Mouse (Mus musculus): ENCODE results near the gene Slco2b1.
"Not testable (repeated sequence)": the region's sequence is repeated elsewhere in the genome, so short reads cannot be mapped to it uniquely, and the experiment has no call there.

Gene Slco2b1

DNA sequence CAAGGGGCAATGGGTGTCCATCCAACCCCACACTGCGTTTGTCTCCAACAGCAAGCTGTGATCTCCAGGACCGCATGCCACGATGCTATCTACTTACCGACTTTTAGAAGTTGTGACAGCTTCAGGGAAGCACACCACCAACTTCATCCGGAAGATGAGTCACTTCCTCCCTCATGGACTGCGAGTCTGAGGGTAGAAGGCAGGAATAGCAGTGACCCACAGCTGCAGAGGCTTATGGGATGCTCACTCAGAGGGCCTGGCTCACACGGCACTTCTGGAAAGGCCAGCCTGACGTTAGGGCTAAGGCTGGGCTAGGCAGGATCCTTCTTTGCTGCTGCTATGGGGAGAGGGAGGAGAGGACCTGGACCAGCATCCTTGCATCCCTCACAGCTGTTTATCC, at the start of gene Slco2b1:
Gene Slco2b1, minus strand, starts transcription at position 175 of the 400 bp plus-strand sequence.
- no peak for DNase-seq (ENCODE audit: low spot score in 2 of 2)

DNA sequence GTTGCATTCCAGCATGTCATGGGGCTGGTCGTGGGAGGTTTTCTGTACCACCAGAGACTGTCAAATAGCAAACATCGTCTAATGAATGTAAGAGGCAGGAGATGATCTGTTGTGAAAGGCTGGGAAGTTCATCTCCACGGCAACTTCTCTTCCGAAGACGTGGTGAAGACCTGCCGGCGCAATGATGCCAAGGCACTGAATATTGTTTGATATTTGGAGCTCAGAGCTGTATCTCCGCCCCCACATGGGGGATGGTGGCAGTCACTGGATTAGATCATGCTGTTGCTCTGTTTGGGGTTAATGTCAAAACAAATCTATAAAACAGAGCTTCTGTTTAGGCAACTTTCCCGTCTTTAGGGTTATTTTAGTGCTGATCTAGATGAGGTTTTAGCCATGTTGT, 28.1 kb upstream of the Slco2b1 start:
- DNase-seq (ENCODE audit: low spot score in 2 of 2), result no peak

DNA sequence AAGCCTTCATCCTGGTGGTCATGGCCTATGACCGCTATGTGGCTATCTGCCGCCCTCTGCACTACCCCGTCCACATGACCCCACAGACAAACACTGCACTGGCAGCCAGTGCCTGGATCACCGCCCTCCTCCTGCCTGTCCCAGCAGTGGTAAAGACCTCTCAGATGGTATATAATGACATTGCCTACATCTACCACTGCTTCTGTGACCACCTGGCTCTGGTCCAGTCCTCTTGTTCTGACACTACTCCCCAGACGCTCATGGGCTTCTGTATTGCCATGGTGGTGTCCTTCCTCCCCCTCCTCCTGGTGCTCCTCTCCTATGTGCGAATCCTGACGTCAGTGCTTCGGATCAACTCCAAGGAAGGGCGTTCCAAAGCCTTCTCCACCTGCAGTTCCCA, 24.4 kb upstream of the Slco2b1 start:
- not testable (repeated sequence) for DNase-seq (ENCODE audit: low spot score in 2 of 2)

DNA sequence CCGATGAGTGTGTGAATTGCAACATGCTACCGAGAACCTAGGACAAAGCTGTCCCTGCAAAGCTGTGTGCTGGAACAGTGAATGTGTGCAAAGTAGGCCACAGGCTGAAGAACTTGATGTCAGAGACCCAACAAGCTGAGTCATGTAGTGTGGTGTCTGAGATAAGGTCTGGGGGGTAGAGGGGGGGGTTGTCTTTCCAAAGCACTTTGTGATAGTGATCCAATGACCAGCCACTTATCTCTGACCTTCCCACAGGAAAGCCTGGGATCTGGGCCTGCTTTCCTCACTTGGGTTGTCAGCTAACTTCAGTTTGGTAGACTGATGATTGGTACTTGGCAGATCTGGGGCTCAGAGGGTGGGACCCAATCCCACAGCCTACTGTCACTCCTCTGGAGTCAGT, 23.5 kb upstream of the Slco2b1 start:
- DNase-seq (ENCODE audit: low spot score in 2 of 2), result peak in 1 of 2 experiments; percentile 45

DNA sequence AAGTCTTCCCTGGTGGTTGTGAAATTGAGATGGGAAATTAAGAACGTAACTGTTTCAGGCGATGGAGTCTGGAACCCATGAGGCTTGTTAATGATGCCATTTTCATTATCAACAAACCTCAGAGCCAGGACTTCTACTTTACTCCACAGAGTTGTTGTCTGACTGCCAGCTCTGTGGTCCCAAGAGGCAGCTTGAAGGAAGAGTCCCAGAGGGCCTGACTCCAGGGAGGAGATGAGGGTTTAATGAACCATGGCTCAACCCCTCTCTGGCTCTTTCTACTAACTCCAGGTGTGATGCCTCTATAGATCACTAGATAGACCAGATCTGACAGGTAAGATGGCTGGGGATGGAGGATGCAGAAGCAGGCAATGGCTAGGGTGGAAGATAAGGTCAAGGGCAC, 18.8 kb upstream of the Slco2b1 start, which contains the start of gene Olfr520:
Gene Olfr520, plus strand, starts transcription at position 301 of the 400 bp plus-strand sequence.
- peak in 1 of 2 experiments; percentile 12 for DNase-seq (ENCODE audit: low spot score in 2 of 2)

DNA sequence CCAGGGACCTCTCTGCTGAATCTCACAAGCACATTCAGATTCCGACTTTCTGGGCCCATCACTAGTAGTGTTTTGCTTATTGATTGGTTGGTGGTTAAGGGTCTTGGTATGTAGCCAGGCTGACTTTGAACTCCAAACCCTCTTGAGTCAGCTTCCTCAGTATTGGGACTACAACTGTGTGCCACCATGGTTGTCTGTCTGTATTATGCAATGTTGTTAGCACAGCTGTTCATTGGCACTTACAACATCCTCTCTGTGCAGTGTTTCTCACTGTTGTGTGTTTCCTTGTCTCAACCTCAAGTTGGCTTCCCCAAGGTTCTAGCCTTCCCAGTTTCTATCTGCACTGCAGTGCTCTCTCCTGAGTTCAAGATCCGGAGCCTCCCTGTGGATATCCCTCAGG, 5.4 kb upstream of the Slco2b1 start:
- no peak for DNase-seq (ENCODE audit: low spot score in 2 of 2)

DNA sequence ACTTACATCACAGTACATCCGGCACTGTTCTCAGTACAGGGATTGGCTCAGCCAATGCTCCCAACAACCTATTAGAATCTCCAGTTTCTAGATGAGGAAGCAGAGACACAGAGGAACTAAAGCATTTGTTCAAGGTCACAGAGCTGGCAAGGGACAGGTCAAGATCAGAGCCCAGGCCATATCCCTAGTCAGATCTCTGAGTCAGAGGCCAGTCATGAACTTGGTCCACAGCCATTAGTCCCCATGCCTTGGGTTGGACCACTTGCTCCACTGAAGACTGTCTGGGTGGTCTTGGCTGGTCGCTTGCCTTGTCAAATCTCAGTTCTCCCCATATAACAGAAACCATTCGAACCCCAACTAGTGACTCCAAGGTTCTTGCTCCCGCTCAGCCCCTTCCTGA, 1.3 kb upstream of the Slco2b1 start:
- DNase-seq (ENCODE audit: low spot score in 2 of 2), result no peak

DNA sequence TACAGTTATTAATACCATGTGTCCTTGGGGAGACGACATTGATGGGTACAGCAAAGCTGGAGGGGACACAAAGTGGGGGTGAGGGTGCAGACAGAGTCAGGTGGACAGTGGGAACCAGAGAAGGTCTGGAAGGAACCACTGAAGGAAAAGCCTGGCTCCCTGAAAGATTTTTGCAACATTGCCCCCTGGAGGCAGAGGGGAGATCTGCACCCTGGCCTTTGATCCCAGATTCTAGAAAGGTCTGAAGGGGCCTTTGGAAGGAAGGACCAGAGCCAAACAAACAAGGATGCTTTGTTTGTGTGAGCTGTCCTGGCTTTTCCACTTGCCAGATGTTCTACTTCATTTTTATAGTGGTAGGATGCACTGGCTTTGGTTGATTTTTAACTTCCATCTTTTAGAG, 664 bp downstream of the Slco2b1 start:
- DNase-seq (ENCODE audit: low spot score in 2 of 2), result peak; percentile 33 to 70

DNA sequence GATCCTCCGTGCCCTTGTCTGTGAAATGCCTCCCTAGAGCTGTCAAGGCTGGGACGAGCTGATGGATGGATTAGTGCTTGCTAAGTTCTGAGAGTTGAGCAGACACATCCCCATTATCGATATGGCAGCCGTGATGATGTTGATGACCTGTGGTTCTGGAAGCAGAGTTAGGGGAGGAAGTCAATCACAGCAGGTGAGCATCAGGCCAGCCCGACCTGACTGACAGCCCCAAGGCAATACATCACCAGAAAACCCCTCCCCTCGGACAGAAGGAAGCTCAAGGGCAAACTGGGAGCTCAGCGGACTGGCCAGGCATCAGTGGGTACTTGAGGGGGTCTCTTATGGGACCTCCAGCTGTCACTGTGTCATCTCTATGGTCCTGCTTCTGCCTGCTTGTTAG, 1.1 kb downstream of the Slco2b1 start:
- no peak for DNase-seq (ENCODE audit: low spot score in 2 of 2)

DNA sequence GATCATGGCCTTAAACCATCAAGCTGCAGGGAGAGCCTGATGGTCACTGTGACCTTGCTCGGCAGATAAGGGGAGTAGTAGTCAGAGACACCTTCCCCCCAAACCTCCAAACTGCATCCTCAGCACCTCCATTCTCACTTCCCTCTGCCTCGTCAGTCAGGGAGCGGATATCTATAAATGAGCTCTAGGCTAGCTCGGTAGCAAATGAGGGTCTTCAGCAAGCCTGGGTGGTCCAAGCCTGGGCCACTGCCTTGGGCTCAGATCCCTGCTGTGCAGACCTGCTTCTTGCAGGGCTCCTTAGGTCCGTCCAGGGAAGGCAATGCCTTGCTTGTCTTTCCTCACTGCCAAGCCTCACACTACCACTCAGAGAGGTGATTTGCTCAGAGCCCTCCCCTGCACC, 2.4 kb downstream of the Slco2b1 start:
- DNase-seq (ENCODE audit: low spot score in 2 of 2), result no peak

DNA sequence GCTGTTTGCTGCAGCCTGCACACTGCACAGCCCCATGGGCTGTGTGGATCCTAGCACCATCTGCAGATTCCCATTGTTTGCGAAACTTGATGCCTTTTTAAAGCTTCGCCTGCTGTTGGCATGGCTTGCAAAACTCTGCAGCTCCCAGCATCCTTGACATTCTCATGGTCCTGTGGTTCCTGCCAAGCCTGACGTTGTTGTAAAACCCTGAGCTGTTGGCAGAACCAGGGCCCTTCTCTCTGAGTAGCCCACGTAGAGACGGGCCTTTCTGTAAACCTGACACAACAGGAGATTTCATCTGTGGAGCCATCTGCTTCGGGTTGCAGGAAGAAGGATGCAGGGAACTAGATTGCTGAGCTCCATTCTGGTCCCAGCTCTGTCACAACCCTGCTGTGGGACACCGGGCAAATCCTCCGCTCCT, 2.8 kb downstream of the Slco2b1 start:
- no peak for DNase-seq (ENCODE audit: low spot score in 2 of 2)

DNA sequence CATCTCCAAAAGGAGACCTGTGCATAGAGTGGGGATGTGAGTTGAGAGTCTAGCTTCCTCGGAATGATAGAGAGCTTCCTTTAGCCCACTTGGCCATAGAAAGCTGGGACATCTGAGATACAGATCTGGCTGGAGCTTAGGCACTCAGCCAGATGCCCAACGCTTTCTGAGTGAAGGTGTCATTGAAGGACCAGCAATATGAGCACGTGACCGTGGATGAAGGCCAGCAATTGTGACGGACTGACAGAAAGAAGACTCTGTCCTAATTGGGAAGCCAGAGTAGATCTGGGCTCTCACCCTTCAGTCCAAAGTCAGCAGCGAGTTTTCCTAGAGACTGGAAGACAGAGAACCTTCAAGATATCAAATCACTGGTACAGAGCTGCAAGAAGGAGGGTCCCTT, 3.5 kb downstream of the Slco2b1 start:
- DNase-seq (ENCODE audit: low spot score in 2 of 2), result no peak

DNA sequence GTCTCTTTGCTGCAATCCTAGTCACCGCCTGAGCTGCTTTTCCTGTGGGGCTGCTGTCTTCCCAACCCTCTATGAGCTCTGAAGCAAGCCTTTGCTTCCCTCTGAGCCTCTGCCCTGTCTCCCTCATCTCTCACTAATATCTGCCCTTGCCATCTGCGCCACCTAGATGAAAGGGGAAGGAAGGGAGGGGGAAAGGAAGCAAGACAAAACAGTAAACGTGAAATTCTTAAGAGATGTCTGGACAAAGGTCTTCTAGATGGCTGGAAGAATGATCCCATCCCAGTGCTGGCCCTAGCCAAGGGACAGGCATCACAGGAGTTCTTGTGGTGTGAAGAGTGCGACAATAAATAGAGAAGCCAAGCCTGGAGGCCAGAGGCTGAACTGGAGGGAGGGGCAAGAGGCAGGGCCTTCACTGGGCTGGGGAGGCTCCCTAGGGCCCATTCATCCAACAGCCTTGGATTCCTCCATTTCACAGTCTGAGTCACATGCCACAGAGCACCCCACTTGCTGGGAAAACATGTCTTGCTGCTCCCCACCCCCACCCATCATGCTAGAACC, 4.0 kb downstream of the Slco2b1 start:
- no peak for DNase-seq (ENCODE audit: low spot score in 2 of 2)

DNA sequence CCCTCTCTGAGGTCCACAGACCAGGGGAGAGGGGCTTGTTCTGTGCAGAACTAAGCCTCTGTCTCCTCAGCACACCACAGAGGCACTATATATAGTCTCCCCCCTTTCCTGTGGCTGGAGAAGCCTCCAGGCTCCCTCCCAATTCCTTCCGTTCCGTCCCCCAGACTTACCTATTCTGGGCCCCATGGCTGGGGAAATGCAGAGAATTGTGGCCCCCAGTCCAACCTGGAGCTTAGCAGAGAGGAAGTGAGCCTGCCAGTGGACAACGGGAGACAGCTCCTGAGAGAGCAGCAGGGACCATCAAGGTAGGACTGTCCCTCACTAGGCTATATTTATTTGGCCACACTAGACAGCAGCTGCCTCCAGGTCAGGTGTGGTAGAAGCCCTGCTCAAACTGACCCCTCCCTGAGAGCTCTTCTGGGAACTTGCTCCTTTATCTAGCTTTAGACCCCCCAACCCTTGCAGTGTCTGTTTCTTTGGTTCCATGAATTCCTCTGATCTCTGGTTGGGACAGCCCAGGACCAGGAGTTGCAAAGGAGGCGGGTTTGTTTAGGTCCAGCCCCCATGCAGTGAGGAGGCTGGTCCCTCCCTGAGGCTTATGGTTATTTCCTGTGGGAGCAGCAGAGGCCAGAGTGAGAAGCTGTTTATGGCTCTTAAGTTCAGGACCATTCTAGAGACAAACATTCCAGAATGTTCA, 4.7 kb downstream of the Slco2b1 start:
- DNase-seq (ENCODE audit: low spot score in 2 of 2), result no peak

DNA sequence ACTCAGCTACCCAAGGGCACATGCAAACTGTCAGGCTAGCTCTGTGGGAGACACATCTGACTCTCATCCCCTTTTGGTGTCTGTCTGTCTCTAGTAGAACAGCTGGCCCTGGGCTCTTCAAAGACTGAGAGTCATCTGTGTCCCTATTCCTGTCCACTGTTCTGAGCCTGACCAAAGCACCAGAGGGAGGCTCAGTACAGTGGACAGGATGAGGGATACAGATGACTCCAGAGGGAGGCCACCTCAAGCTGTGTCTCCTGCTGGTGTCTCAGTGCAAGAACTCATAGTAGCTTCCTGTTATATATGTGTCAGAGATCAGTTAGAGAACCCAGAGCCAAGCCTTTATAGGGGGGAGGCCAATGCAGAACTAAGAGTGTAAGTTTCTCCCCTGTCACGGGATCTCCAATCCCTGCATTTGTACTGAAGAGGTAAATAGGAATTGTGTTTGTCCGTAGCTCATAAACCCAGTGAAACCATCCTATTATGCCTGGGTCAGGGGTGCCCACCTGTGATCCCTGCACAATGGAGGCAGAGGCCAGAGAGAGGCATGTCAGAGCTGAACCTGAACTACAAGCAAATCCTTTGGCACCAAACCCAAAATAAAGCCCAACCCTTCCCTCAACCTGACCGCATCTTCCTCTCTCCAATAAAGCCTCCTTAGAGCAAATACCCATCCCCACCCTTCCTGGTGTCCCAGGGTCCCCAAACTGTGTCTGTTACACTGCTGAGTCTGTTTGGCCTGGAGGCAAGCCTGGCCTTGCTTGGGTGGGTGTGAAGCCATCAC, 6.2 kb downstream of the Slco2b1 start:
- DNase-seq (ENCODE audit: low spot score in 2 of 2), result no peak

DNA sequence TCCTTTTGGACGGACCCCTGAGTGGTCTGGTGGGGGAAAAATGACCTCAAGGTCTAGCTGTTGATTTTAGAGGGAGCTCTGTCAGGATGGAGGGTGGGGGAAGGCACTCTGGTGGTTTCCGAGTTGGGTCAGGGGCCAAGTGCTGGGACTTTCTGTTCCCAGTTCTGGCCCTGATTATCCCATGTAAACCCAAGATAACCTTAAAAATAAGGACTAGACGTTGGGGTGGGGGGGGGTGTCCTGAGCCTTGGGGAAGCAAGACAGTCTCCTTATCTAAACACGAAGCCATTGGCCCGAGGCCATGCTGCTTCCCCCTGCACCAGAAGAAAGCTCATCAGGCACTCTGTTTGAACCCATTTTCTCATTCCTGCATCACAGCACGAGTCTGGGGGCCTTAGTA, 8.9 kb downstream of the Slco2b1 start:
- DNase-seq (ENCODE audit: low spot score in 2 of 2), result no peak

DNA sequence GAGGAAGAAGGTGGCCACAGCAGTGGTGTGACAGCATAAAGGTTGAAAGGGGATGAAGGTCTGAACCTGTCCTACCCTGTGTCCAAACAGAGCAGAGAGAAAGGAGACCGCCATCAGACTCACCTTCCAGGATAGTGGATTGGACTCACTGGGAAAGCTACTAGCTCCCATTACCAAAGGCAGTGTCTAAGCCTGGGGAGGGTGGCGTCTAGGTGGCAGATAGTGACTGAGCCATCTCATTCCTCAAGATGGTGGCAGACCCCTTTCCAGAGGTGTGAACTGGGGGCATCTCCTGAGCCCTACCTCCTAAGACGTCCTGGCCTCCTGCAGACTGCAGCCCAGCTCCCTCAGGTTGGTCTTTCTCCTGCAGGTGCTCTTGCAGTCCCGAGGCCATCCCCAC, 10.5 kb downstream of the Slco2b1 start:
- no peak for DNase-seq (ENCODE audit: low spot score in 2 of 2)

DNA sequence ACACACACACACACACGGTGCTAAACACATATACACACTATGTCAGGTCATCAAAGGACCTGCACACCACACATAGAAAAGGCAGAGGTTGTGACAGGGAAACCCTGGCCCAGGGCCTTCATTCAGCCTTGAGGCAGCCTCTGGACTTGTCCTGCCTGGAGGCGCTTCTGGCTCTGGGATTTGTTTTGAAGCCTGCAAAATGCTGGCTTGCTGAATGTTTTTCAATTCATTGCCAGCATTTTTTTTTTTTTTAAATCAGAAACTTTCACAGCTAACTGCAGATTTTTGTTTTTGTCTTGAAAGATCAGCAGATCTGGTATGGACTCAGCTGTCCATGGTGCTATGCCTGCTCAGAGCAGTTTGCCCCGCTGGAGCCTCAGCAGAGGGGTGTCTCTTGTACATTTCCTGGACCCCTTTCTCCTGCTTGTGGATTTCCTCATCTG, 11.4 kb downstream of the Slco2b1 start:
- peak in 1 of 2 experiments; percentile 38 for DNase-seq (ENCODE audit: low spot score in 2 of 2)

DNA sequence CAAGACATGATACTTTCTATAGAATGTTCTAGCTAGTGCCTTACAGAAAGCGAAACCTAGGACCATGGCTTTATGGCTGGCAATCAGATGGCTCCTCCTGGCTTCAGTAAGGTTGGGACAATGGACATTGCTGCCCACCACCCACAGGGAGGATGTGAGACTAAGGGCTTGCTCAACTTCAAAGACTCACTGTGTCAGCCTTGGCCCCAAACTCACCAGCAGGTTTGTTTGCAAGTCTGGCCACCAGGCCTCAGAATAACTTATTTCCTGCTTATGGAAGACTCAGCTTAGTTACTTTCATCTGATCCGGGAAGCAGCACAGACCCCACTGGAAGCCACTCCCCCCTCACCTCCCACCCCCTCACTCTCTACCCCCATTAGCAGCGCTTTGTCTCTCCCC, 12.0 kb downstream of the Slco2b1 start:
- no peak for DNase-seq (ENCODE audit: low spot score in 2 of 2)

DNA sequence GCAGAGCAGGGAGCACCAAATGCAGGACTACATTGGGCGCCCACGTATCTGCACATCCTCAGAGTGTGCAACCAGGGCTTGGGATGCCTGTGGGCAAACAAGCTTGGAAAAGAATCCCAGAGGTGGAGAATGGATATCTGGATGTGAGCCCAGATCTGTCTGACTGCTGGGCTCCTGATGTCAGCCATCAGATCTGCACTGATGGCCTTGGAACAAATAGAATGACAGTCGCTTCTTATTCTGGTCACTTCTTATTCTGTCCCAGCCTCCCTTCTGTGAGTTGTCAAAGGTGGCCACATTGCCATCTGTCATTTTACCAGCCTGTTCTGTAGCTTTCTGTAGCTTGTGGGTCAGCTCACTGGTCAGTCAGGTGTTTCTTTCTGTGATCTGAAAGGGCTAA, 12.6 kb downstream of the Slco2b1 start:
- no peak for DNase-seq (ENCODE audit: low spot score in 2 of 2)

DNA sequence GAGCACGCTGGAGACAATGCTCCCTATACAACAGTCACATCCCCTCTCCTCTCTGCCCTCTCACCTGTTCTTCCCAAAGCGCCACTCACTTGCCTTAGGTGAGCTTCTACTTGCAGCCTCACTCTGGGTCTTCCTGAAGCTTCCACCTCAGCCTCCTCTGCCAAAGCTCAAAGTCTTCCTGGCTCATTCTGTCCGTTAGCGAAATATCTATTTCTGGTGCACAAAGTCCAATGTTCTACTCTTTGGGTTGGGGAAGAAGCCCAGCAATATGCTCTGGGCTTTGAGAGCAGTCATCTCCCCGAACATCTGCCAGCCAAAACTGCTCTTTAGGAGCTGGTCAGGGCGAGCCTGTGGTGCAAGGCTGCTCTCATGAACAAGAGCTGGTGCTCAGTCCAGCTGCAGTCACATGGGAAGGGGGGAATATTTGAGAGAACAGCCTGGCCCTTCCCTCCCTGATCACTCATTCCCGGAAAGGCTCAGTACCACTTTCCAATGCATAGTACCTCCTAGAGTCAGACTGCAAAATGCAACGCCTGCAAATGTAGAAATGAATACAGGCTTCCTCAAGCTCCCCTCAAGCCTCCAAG, 15.6 kb downstream of the Slco2b1 start:
- DNase-seq (ENCODE audit: low spot score in 2 of 2), result no peak

DNA sequence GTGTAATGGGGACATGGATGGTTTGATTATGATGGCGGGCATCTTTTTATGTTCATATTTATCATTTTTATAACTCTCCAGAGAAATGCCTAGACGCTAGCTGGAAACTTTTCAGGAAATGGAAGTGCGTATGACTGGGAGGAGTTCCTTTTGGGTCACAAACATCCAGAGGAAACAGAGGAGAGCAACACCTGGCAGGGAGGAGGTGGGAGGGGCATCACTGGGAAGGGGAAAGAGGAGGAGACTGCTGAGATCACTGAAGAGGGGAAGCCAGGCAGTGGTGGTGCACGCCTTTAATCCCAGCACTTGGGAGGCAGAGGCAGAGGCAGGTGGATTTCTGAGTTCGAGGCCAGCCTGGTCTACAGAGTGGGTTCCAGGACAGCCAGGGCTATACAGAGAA, 16.7 kb downstream of the Slco2b1 start:
- DNase-seq (ENCODE audit: low spot score in 2 of 2), result not testable (repeated sequence)
